Mouse (Mus musculus) urinary bladder, postnatal 25 days (tissue): ENCODE data around the gene Kctd12.

Experiments
- DNase-seq: peaks from one replicate; pipeline ENCODE4 v3.0.0; 2022; ENCODE audit warnings: low spot score

Gene Kctd12

GRCm38 (mm10) chr14:102965841-102966240, 16.6 kb downstream of the Kctd12 start:
- DNase-seq, result no peak

- no peak for DNase-seq
These were observed 20.4 kb downstream of the Kctd12 start for GRCm38 (mm10) chr14:102962019-102962418.

- DNase-seq, result no peak
These were observed 28.9 kb downstream of the Kctd12 start for GRCm38 (mm10) chr14:102953511-102953910.

GRCm38 (mm10) chr14:102951974-102952373, 30.5 kb downstream of the Kctd12 start:
- DNase-seq, result no peak

- no peak for DNase-seq
These were observed 34.6 kb downstream of the Kctd12 start for GRCm38 (mm10) chr14:102947796-102948195.

- no peak for DNase-seq
These were observed 40.1 kb downstream of the Kctd12 start for GRCm38 (mm10) chr14:102942222-102942843.

GRCm38 (mm10) chr14:102934878-102935277, 47.6 kb downstream of the Kctd12 start:
- no peak for DNase-seq

- DNase-seq, result no peak
These were observed 51.5 kb downstream of the Kctd12 start for GRCm38 (mm10) chr14:102930933-102931332.

- DNase-seq, result no peak
These were observed 52.9 kb downstream of the Kctd12 start for GRCm38 (mm10) chr14:102929545-102929944.

GRCm38 (mm10) chr14:102927847-102928466, 54.5 kb downstream of the Kctd12 start:
- DNase-seq, result no peak
